Mouse (Mus musculus) heart, adult 2 months (tissue): ENCODE results near the gene Slc44a2.

ENCODE experiments used
- CTCF ChIP-seq: fragments of 200-600 bp; IDR thresholded peaks from 2 replicates; pipeline ENCODE4 v1.8.1; 2022; ENCODE audit warnings: antibody characterized with exemption, mild to moderate bottlenecking, moderate library complexity
- EP300 ChIP-seq: fragments of 200-500 bp; IDR thresholded peaks from 2 replicates; pipeline ENCODE4 v1.6.1; 2011; ENCODE audit warnings: low read depth, low read length, control low read depth; ENCODE audit not compliant: insufficient read depth
- POLR2A ChIP-seq: fragments of 200-500 bp; IDR thresholded peaks from 2 replicates; pipeline ENCODE4 v1.6.1; 2011; ENCODE audit warnings: mild to moderate bottlenecking, low read depth, low read length, control low read depth; ENCODE audit not compliant: insufficient read depth

DNA sequence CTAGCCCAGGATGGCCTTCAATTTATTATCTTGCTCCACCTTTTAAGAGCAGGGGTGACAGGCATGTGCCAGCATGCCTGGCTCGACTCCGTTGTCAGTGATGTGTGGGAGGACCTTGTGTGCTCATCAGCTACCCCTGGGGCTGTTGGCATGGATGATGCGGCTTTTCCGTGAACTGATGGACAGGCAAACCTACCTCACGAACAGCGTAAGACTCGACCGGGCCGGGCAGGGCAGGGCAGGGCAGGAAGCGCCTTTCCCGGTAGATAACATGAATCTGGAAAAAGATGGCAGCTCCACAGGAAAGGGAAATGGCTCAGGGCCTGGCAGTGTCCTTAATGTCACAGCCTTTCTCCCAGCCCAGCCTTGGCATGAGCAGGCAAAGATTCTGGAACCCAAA is 3.8 kb downstream of the Slc44a2 start:
- TF ChIP-seq CTCF (no peak), EP300 (no peak), POLR2A (no peak)
